Mouse (Mus musculus) thymus, postnatal 25 days (tissue): ENCODE measurements around the gene Gm28919.
"Not testable (repeated sequence)": the region's sequence is repeated elsewhere in the genome, so short reads cannot be mapped to it uniquely, and the experiment has no call there.

Source experiments
- DNase-seq: peaks from one replicate; pipeline ENCODE4 v3.0.0; 2022

Gm28919 gene

DNA sequence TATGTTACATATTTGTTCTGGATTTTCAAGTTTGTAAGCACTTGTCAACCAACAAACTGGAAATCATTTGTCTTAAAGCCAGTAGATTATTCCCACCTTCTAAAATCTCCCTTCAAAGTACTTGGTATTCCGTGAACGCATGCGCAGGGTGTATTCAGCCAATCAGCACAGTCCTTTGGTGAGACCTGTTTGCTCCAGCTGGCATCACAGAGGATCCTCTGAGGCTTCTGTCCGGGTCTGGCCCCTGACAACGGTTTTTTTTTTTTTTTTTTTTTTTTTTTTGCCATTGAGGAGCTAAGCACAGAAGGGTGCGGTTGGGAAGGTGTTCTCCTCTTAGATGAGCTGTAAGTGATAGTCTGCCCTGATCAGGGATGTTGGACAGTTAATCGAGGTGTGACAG is at the start of gene Gm28919:
TSS of gene Gm28919 (plus strand) at position 301 of the 400 bp plus-strand sequence.
- DNase-seq, result not testable (repeated sequence)
